Mouse (Mus musculus) naive thymus-derived CD4-positive, alpha-beta T cell, adult 2 months (primary cell): ENCODE results near the gene Camkk2.

Experiments used
- DNase-seq: peaks from one replicate; pipeline ENCODE4 v3.0.0-alpha.2; 2011; ENCODE audit warnings: low read depth

The Camkk2 gene

GRCm38 (mm10) chr5:122779277-122779834 lies at the start of gene Camkk2:
Gene Camkk2 (minus strand): TSS chr5:122779409.
- DNase-seq, result peak; percentile 91

GRCm38 (mm10) chr5:122825099-122825498 lies 45.9 kb upstream of the Camkk2 start:
- no peak for DNase-seq

- no peak for DNase-seq
These were observed 45.2 kb upstream of the Camkk2 start for GRCm38 (mm10) chr5:122824450-122824849.

- no peak for DNase-seq
These were observed 44.8 kb upstream of the Camkk2 start for GRCm38 (mm10) chr5:122823976-122824375.

- no peak for DNase-seq
These were observed 43.2 kb upstream of the Camkk2 start for GRCm38 (mm10) chr5:122822441-122822840.

- DNase-seq, result no peak
These were observed 42.3 kb upstream of the Camkk2 start for GRCm38 (mm10) chr5:122821524-122821885.

GRCm38 (mm10) chr5:122820777-122821523 lies 41.7 kb upstream of the Camkk2 start, which contains the start of gene Anapc5:
Gene Anapc5 (minus strand): TSS chr5:122821339.
- DNase-seq, result peak; percentile 97

GRCm38 (mm10) chr5:122812699-122813098 lies 33.5 kb upstream of the Camkk2 start:
- no peak for DNase-seq

GRCm38 (mm10) chr5:122811364-122812079 lies 32.3 kb upstream of the Camkk2 start:
- DNase-seq, result peak; percentile 92

- peak; percentile 39 for DNase-seq
These were observed 26.3 kb upstream of the Camkk2 start for GRCm38 (mm10) chr5:122805503-122805902.

- no peak for DNase-seq
These were observed 23.5 kb upstream of the Camkk2 start for GRCm38 (mm10) chr5:122802706-122803105.

- DNase-seq, result no peak
These were observed 22.5 kb upstream of the Camkk2 start for GRCm38 (mm10) chr5:122801684-122802083.

GRCm38 (mm10) chr5:122800345-122801010 lies 21.3 kb upstream of the Camkk2 start:
- DNase-seq, result no peak

GRCm38 (mm10) chr5:122799379-122800344 lies 20.5 kb upstream of the Camkk2 start:
- no peak for DNase-seq

- DNase-seq, result no peak
These were observed 19.6 kb upstream of the Camkk2 start for GRCm38 (mm10) chr5:122798557-122799378.

GRCm38 (mm10) chr5:122797866-122798265 lies 18.7 kb upstream of the Camkk2 start:
- DNase-seq, result no peak

- DNase-seq, result no peak
These were observed 9.5 kb upstream of the Camkk2 start for GRCm38 (mm10) chr5:122788696-122789095.

- DNase-seq, result no peak
These were observed 7.0 kb upstream of the Camkk2 start for GRCm38 (mm10) chr5:122786035-122786819.

- DNase-seq, result no peak
These were observed 4.7 kb upstream of the Camkk2 start for GRCm38 (mm10) chr5:122783726-122784406.
